7 mouse cellular contexts compared by ENCODE assay signal in genomic region chr8:126591141-126591820, GRCm38 (mm10). TPM values are rescaled to one million over a fixed set of nuclear protein-coding genes. Genes with fewer than 3 reads are reported as not detected.
DNase-seq lines count a peak whose midpoint lies in the region; ATAC-seq and TF ChIP-seq lines count a peak whose summit lies in the region.

No protein-coding gene starts in this region.

- peak overlapping the region; percentile 97 for H3K4me2 ChIP-seq in heart, embryonic 12.5 days
- peak overlapping the region; percentile 90 for H3K4me2 ChIP-seq in lung, postnatal 0 days (replicated peaks; ENCODE audit: low read depth, low read length)

- H3ac ChIP-seq in C2C12 (ENCODE audit: control insufficient read depth, insufficient read length, low read depth): peak overlapping the region; percentile 100

- ATAC-seq in heart, embryonic 12.5 days (ENCODE audit: insufficient number of reproducible peaks, low FRiP score): no peak
- ATAC-seq in lung, postnatal 0 days: no peak

- no peaks in the 10 kb centered on the region for H3K9me3 ChIP-seq in MEL (replicated peaks; ENCODE audit: insufficient read depth, low read length)
- H3K9me3 ChIP-seq in heart, embryonic 12.5 days (replicated peaks): no peaks in the 10 kb centered on the region
- H3K9me3 ChIP-seq in lung, postnatal 0 days (ENCODE audit: low read length): no peaks in the 10 kb centered on the region

- H3K4me1 ChIP-seq in MEL (ENCODE audit: control insufficient read depth in 1 of 2, insufficient read depth in 2 of 2, low read length in 2 of 2): peaks cover 2 to 16% of the 10 kb centered on the region in 2 experiments; a peak in 3 of 4 replicates
- peaks cover 31% of the 10 kb centered on the region for H3K4me1 ChIP-seq in heart, embryonic 12.5 days (replicated peaks)
- peaks cover 19% of the 10 kb centered on the region; the same call in 1 of the 2 replicates for H3K4me1 ChIP-seq in lung, postnatal 0 days (ENCODE audit: insufficient read depth, low read depth, low read length)

- peaks cover 65% of the 10 kb centered on the region for H3K79me3 ChIP-seq in C2C12 (ENCODE audit: low read depth)

- H3K4me3 ChIP-seq in C2C12 (ENCODE audit: insufficient read depth, poor library complexity, severe bottlenecking): peak overlapping the region; percentile 78
- peak overlapping the region; percentile 79 to 90 for H3K4me3 ChIP-seq in MEL (ENCODE audit: control insufficient read depth in 1 of 2, insufficient read depth in 1 of 2, low read depth in 2 of 2, low read length in 2 of 2)
- peak overlapping the region; percentile 97 for H3K4me3 ChIP-seq in heart, embryonic 12.5 days
- peak overlapping the region; percentile 100 for H3K4me3 ChIP-seq in lung, postnatal 0 days (ENCODE audit: low read depth, low read length)

- 2% methylated on average over 20 of the region's 20 CpGs for WGBS in heart, embryonic 12.5 days
- 1% methylated on average over 20 of the region's 20 CpGs for WGBS in lung, postnatal 0 days

- H3K27me3 ChIP-seq in C2C12 (ENCODE audit: control insufficient read depth, insufficient read depth, insufficient read length) (no peaks in the 10 kb centered on the region), MEL (ENCODE audit: control insufficient read depth in 1 of 2, insufficient read depth in 2 of 2, low read length in 2 of 2) (no peaks in the 10 kb centered on the region)
- H3K27me3 ChIP-seq in heart, embryonic 12.5 days (replicated peaks): no peaks in the 10 kb centered on the region
- no peaks in the 10 kb centered on the region for H3K27me3 ChIP-seq in lung, postnatal 0 days (replicated peaks; ENCODE audit: insufficient read depth, low read length)

- peak overlapping the region; percentile 85 for H3K27ac ChIP-seq in MEL (ENCODE audit: control insufficient read depth, low read depth, low read length)
- H3K27ac ChIP-seq in heart, embryonic 12.5 days (ENCODE audit: poor library complexity, severe bottlenecking): peak overlapping the region; percentile 100
- H3K27ac ChIP-seq in lung, postnatal 0 days (ENCODE audit: low read length): peak overlapping the region; percentile 100

- no peak for TF ChIP-seq EP300 in MEL (IDR thresholded peaks at IDR 0.05; ENCODE audit: low read depth in 1 of 2, low read length in 2 of 2)
- no peak for TF ChIP-seq EP300 in lung, postnatal 0 days (IDR thresholded peaks at IDR 0.05)

- H3K79me2 ChIP-seq in C2C12 (ENCODE audit: control insufficient read depth, insufficient read depth): peaks cover 73% of the 10 kb centered on the region
- H3K79me2 ChIP-seq in MEL (ENCODE audit: control insufficient read depth, insufficient read depth, low read length, poor library complexity): peaks cover 80% of the 10 kb centered on the region

- H3K9ac ChIP-seq in MEL (ENCODE audit: control insufficient read depth, low read depth, low read length, poor library complexity, severe bottlenecking): peak overlapping the region; percentile 95
- H3K9ac ChIP-seq in heart, embryonic 12.5 days: peak overlapping the region; percentile 100
- H3K9ac ChIP-seq in lung, postnatal 0 days (replicated peaks; ENCODE audit: low read depth): peak overlapping the region; percentile 99

- TF ChIP-seq RAD21 in MEL (IDR thresholded peaks at IDR 0.05; ENCODE audit: low read depth, low read length): no peak

- TF ChIP-seq CTCF in C2C12 (IDR thresholded peaks at IDR 0.05; ENCODE audit: control insufficient read depth, insufficient read depth, insufficient read length) (peak; percentile 11), MEL (IDR thresholded peaks at IDR 0.05 in 2 of 3, conservative IDR thresholded peaks at IDR 0.05 in 1 of 3; ENCODE audit: control insufficient read depth in 1 of 3, insufficient read depth in 1 of 3, low read depth in 2 of 3, low read length in 3 of 3, poor library complexity in 1 of 3, severe bottlenecking in 1 of 3) (peak in 1 of 3 experiments; percentile 15; a peak in 1 of 6 replicates)
- TF ChIP-seq CTCF in lung, postnatal 0 days (IDR thresholded peaks at IDR 0.05): peak; percentile 24; the same call in 1 of the 2 replicates

- DNase-seq in MEL (ENCODE audit: low read depth, low spot score): peak; percentile 74
- peak; percentile 41 for DNase-seq in embryo, embryonic 9.5 days (ENCODE audit: extremely low spot score)
- peak; percentile 58 to 83 for DNase-seq in kidney, postnatal 25 days
- DNase-seq in lung, postnatal 0 days (ENCODE audit: low spot score): peak; percentile 64
- peak; percentile 55 for DNase-seq in right cerebral cortex, postnatal 25 days

- TF ChIP-seq POLR2A in MEL (IDR thresholded peaks at IDR 0.05; ENCODE audit: control insufficient read depth in 1 of 2, insufficient read depth in 1 of 2, low read depth in 1 of 2, low read length in 2 of 2, poor library complexity in 1 of 2): 0 out of 4 replicates have a peak, but pooled peaks of 1 of the 2 experiments have one; percentile 12

- peaks cover 57% of the 10 kb centered on the region for H3K36me3 ChIP-seq in C2C12 (ENCODE audit: control insufficient read depth, insufficient read depth)
- H3K36me3 ChIP-seq in MEL (ENCODE audit: control insufficient read depth in 1 of 2, insufficient read depth in 2 of 2, low read length in 2 of 2): peaks cover 19 to 22% of the 10 kb centered on the region in 2 experiments
- H3K36me3 ChIP-seq in heart, embryonic 12.5 days: peaks cover 38% of the 10 kb centered on the region
- H3K36me3 ChIP-seq in lung, postnatal 0 days (ENCODE audit: insufficient read depth, low read length): peaks cover 9% of the 10 kb centered on the region

TF ChIP-seq in C2C12, 6 proteins besides CTCF, POLR2A, EP300 and RAD21:
- TF ChIP-seq MYOD1 (IDR thresholded peaks at IDR 0.05; ENCODE audit: control insufficient read depth, insufficient read length, low read depth) (no peak), CEBPB (IDR thresholded peaks at IDR 0.05; ENCODE audit: low read depth) (no peak), USF1 (IDR thresholded peaks at IDR 0.05; ENCODE audit: low read depth) (no peak), FOSL1 (IDR thresholded peaks at IDR 0.05; ENCODE audit: insufficient read depth, low read length, poor library complexity, severe bottlenecking) (no peak)

TF ChIP-seq in MEL, 35 proteins besides CTCF, POLR2A, EP300 and RAD21:
- no peak; the same call in 1 of the 2 replicates for TF ChIP-seq NELFE (IDR thresholded peaks at IDR 0.05; ENCODE audit: low read depth, low read length)
- no peak for TF ChIP-seq TCF12 (IDR thresholded peaks at IDR 0.05; ENCODE audit: low read depth, low read length)
- TF ChIP-seq MYC (IDR thresholded peaks at IDR 0.05; ENCODE audit: low read depth, low read length): no peak
- no peak; the same call in 1 of the 2 replicates for TF ChIP-seq SIN3A (IDR thresholded peaks at IDR 0.05; ENCODE audit: low read length)
- TF ChIP-seq GABPA (IDR thresholded peaks at IDR 0.05; ENCODE audit: low read depth, low read length): no peak
- TF ChIP-seq POLR2AphosphoS2 (IDR thresholded peaks at IDR 0.05; ENCODE audit: low read length): no peak
- TF ChIP-seq ZKSCAN1 (IDR thresholded peaks at IDR 0.05; ENCODE audit: low read depth, low read length): no peak
- 0 out of 2 replicates have a peak, but pooled peaks have one; percentile 4 for TF ChIP-seq SMC3 (IDR thresholded peaks at IDR 0.05; ENCODE audit: low read depth, low read length)
- TF ChIP-seq ZNF384 (IDR thresholded peaks at IDR 0.05; ENCODE audit: low read depth, low read length): no peak
- TF ChIP-seq MAX (IDR thresholded peaks at IDR 0.05; ENCODE audit: low read length): no peak
- no peak for TF ChIP-seq MEF2A (IDR thresholded peaks at IDR 0.05; ENCODE audit: extremely low read depth, insufficient replicate concordance, low read depth, low read length, poor library complexity, severe bottlenecking)
- TF ChIP-seq TBP (IDR thresholded peaks at IDR 0.05; ENCODE audit: low read depth, low read length): 0 out of 2 replicates have a peak, but pooled peaks have one; percentile 47
- peak; percentile 39; the same call in 1 of the 2 replicates for TF ChIP-seq ELF1 (IDR thresholded peaks at IDR 0.05; ENCODE audit: low read depth, low read length)
- no peak for TF ChIP-seq TAL1 (IDR thresholded peaks at IDR 0.05; ENCODE audit: low read length)
- TF ChIP-seq ETS1 (IDR thresholded peaks at IDR 0.05; ENCODE audit: low read depth, low read length): no peak; the same call in 1 of the 2 replicates
- no peak for TF ChIP-seq MAFK (IDR thresholded peaks at IDR 0.05; ENCODE audit: borderline replicate concordance, low read depth, low read length)
- TF ChIP-seq ZMIZ1 (IDR thresholded peaks at IDR 0.05; ENCODE audit: low read depth, low read length): 0 out of 2 replicates have a peak, but pooled peaks have one; percentile 19

RNA-seq across cellular contexts. Expression of gene Irf2bp2, which starts 2.5 kb away (rescaled TPM):
- polyA plus RNA-seq in C2C12 (2012; fragmentation: generic; extraction: Trizol): 20.9 TPM
- total RNA-seq in MEL (2012; rRNA removed): 30.4 and 37.2 TPM in 2 replicates
- polyA plus RNA-seq in MEL (2012; ENCODE audit: insufficient read depth in 1 of 2, insufficient read length in 2 of 2, low read depth in 1 of 2, low replicate concordance in 2 of 2, missing spikeins in 1 of 2): 10 to 100 TPM in 1 of 2 experiments, not detected in 1; 17.1 TPM
- polyA plus RNA-seq in heart, embryonic 12.5 days (2016; fragmentation: Nextera tagmentation; extraction: Ambion mirVana): 8.9 and 9.7 TPM in 2 replicates
- polyA plus RNA-seq in lung, postnatal 0 days (2015; fragmentation: Nextera tagmentation; extraction: Ambion mirVana): 19.5 and 24.1 TPM in 2 replicates
